Mouse (Mus musculus) MEL (cell line): ENCODE results near the gene Ssc4d. TPM values are rescaled to one million over a fixed set of nuclear protein-coding genes. Genes with fewer than 3 reads are reported as not detected.

Experiments used
- DNase-seq: peaks from one replicate; pipeline ENCODE4 v3.0.0; 2011; ENCODE audit warnings: low read depth, low spot score
- H3K27ac ChIP-seq: 2 replicates; pipeline ENCODE4 v1.5.1; 2012; ENCODE audit warnings: low read depth, mild to moderate bottlenecking, control low read depth, low read length, moderate library complexity; ENCODE audit not compliant: control insufficient read depth
- H3K27me3 ChIP-seq, 2 experiments: fragments of 150-350 bp in 1 of 2; sonication (generic) in 1 of 2; 2 replicates each; pipeline ENCODE4 v1.6.1; 2012; ENCODE audit warnings: low read length in 2 of 2, mild to moderate bottlenecking in 2 of 2, improper control_type of control experiment in 1 of 2, moderate library complexity in 1 of 2; ENCODE audit not compliant: insufficient read depth in 2 of 2, control insufficient read depth in 1 of 2
- H3K36me3 ChIP-seq, 2 experiments: 2 replicates each; pipeline ENCODE4 v1.6.1; 2012 to 2014; ENCODE audit warnings: low read length in 2 of 2, improper control_type of control experiment in 1 of 2, inconsistent platforms in 1 of 2, mild to moderate bottlenecking in 1 of 2; ENCODE audit not compliant: insufficient read depth in 2 of 2, control insufficient read depth in 1 of 2
- H3K4me1 ChIP-seq, 2 experiments: fragments of 150-350 bp in 1 of 2; sonication (generic) in 1 of 2; 2 replicates each; pipeline ENCODE4 v1.6.1; 2012; ENCODE audit warnings: low read length in 2 of 2, improper control_type of control experiment in 1 of 2, mild to moderate bottlenecking in 1 of 2; ENCODE audit not compliant: insufficient read depth in 2 of 2, control insufficient read depth in 1 of 2
- H3K4me3 ChIP-seq, 2 experiments: fragments of 150-350 bp in 1 of 2; sonication (generic) in 1 of 2; 2 replicates each; pipeline ENCODE4 v1.5.1; 2012; ENCODE audit warnings: low read depth in 2 of 2, low read length in 2 of 2, mild to moderate bottlenecking in 2 of 2, moderate library complexity in 2 of 2, control low read depth in 1 of 2, improper control_type of control experiment in 1 of 2; ENCODE audit not compliant: control insufficient read depth in 1 of 2, insufficient read depth in 1 of 2
- H3K79me2 ChIP-seq: 2 replicates; pipeline ENCODE4 v1.6.1; 2012; ENCODE audit warnings: mild to moderate bottlenecking, low read length, moderate library complexity; ENCODE audit not compliant: control insufficient read depth, poor library complexity, insufficient read depth
- H3K9ac ChIP-seq: 2 replicates; pipeline ENCODE4 v1.6.1; 2012; ENCODE audit warnings: low read depth, mild to moderate bottlenecking, control low read depth, low read length, moderate library complexity; ENCODE audit not compliant: control insufficient read depth, poor library complexity, severe bottlenecking
- H3K9me3 ChIP-seq: fragments of 150-350 bp; sonication (generic); replicated peaks from 2 replicates; pipeline ENCODE4 v1.6.1; 2012; ENCODE audit warnings: mild to moderate bottlenecking, low read length, improper control_type of control experiment, moderate library complexity; ENCODE audit not compliant: insufficient read depth
- CHD1 ChIP-seq: IDR thresholded peaks from 2 replicates; pipeline ENCODE4 v1.6.1; 2012; ENCODE audit warnings: low read depth, mild to moderate bottlenecking, inconsistent platforms, low read length, improper control_type of control experiment
- CHD2 ChIP-seq: IDR thresholded peaks from 2 replicates; pipeline ENCODE4 v1.6.1; 2011; ENCODE audit warnings: low read length, improper control_type of control experiment
- CTCF ChIP-seq, 3 experiments: IDR thresholded peaks in 2 of 3; conservative IDR thresholded peaks in 1 of 3; 2 replicates each; pipeline ENCODE4 v1.5.1; 2011 to 2012; ENCODE audit warnings: low read length in 3 of 3, low read depth in 2 of 3, mild to moderate bottlenecking in 2 of 3, improper control_type of control experiment in 1 of 3, inconsistent platforms in 1 of 3, mixed read lengths in 1 of 3, moderate library complexity in 1 of 3; ENCODE audit not compliant: control insufficient read depth in 1 of 3, insufficient read depth in 1 of 3, poor library complexity in 1 of 3, severe bottlenecking in 1 of 3
- EP300 ChIP-seq, 2 experiments: IDR thresholded peaks; 2 replicates each; pipeline ENCODE4 v1.6.1; 2011; ENCODE audit warnings: improper control_type of control experiment in 2 of 2, low read length in 2 of 2, low read depth in 1 of 2, mild to moderate bottlenecking in 1 of 2
- ETS1 ChIP-seq: IDR thresholded peaks from 2 replicates; pipeline ENCODE4 v1.6.1; 2012; ENCODE audit warnings: low read depth, mild to moderate bottlenecking, inconsistent platforms, low read length, improper control_type of control experiment, moderate library complexity
- GATA1 ChIP-seq: IDR thresholded peaks from 2 replicates; pipeline ENCODE4 v1.6.1; 2011; ENCODE audit warnings: low read depth, low read length, improper control_type of control experiment
- HCFC1 ChIP-seq: IDR thresholded peaks from 2 replicates; pipeline ENCODE4 v1.6.1; 2012; ENCODE audit warnings: low read depth, mild to moderate bottlenecking, inconsistent platforms, low read length, improper control_type of control experiment, moderate library complexity
- JUND ChIP-seq: IDR thresholded peaks from 2 replicates; pipeline ENCODE4 v1.6.1; 2011; ENCODE audit warnings: low read depth, mild to moderate bottlenecking, improper control_type of control experiment, low read length
- KAT2A ChIP-seq: conservative IDR thresholded peaks from 2 replicates; pipeline ENCODE4 v1.6.1; 2012; ENCODE audit warnings: low read depth, low read length, improper control_type of control experiment, inconsistent platforms
- MAFK ChIP-seq: IDR thresholded peaks from 2 replicates; pipeline ENCODE4 v1.6.1; 2011; ENCODE audit warnings: low read depth, mild to moderate bottlenecking, low read length, improper control_type of control experiment, borderline replicate concordance
- MAZ ChIP-seq: IDR thresholded peaks from 2 replicates; pipeline ENCODE4 v1.6.1; 2012; ENCODE audit warnings: low read depth, mild to moderate bottlenecking, inconsistent platforms, low read length, improper control_type of control experiment
- NELFE ChIP-seq: IDR thresholded peaks from 2 replicates; pipeline ENCODE4 v1.6.1; 2011; ENCODE audit warnings: low read depth, low read length, improper control_type of control experiment
- RAD21 ChIP-seq: IDR thresholded peaks from 2 replicates; pipeline ENCODE4 v1.6.1; 2011; ENCODE audit warnings: mild to moderate bottlenecking, low read depth, low read length, improper control_type of control experiment
- RCOR1 ChIP-seq: IDR thresholded peaks from 2 replicates; pipeline ENCODE4 v1.6.1; 2012; ENCODE audit warnings: low read depth, mild to moderate bottlenecking, inconsistent platforms, low read length, improper control_type of control experiment
- SIN3A ChIP-seq: IDR thresholded peaks from 2 replicates; pipeline ENCODE4 v1.6.1; 2012; ENCODE audit warnings: low read length, improper control_type of control experiment, inconsistent platforms
- TBP ChIP-seq: IDR thresholded peaks from 2 replicates; pipeline ENCODE4 v1.8.0; 2011; ENCODE audit warnings: low read depth, low read length, improper control_type of control experiment
- TCF12 ChIP-seq: IDR thresholded peaks from 2 replicates; pipeline ENCODE4 v1.6.1; 2014; ENCODE audit warnings: low read depth, mild to moderate bottlenecking, inconsistent platforms, low read length, improper control_type of control experiment, moderate library complexity
- USF2 ChIP-seq, 2 experiments: IDR thresholded peaks; 2 replicates each; pipeline ENCODE4 v1.6.1; 2011 to 2012; ENCODE audit warnings: improper control_type of control experiment in 2 of 2, low read length in 2 of 2, borderline replicate concordance in 1 of 2, inconsistent platforms in 1 of 2, low read depth in 1 of 2, mild to moderate bottlenecking in 1 of 2; ENCODE audit not compliant: insufficient read depth in 1 of 2
- ZC3H11A ChIP-seq: IDR thresholded peaks from 2 replicates; pipeline ENCODE4 v1.6.1; 2012; ENCODE audit warnings: low read depth, mild to moderate bottlenecking, inconsistent platforms, low read length, improper control_type of control experiment
- ZKSCAN1 ChIP-seq: IDR thresholded peaks from 2 replicates; pipeline ENCODE4 v1.6.1; 2012; ENCODE audit warnings: low read depth, mild to moderate bottlenecking, inconsistent platforms, low read length, improper control_type of control experiment, moderate library complexity
- ZMIZ1 ChIP-seq: IDR thresholded peaks from 2 replicates; pipeline ENCODE4 v1.6.1; 2012; ENCODE audit warnings: low read depth, mild to moderate bottlenecking, inconsistent platforms, low read length, improper control_type of control experiment, moderate library complexity
- polyA plus RNA-seq, 2 experiments: library from polyadenylated mRNA; stranded (reverse) in 1 of 2; unstranded in 1 of 2; fragments of >175 nt in 1 of 2; fragments of >200 nt in 1 of 2; gene quantifications; 2 replicates each; pipeline versions ENCODE4 v1.2.1 to v1.2.4; 2012; ENCODE audit warnings: low replicate concordance in 2 of 2, low read depth in 1 of 2; ENCODE audit not compliant: insufficient read length in 2 of 2, insufficient read depth in 1 of 2, missing spikeins in 1 of 2
- total RNA-seq: library from RNA; depleted of rRNA; stranded (reverse); fragments of 300-350 nt; gene quantifications from 2 replicates; pipeline ENCODE4 v1.2.3, GENCODE M21; 2012

Ssc4d gene
- total and polyA plus RNA-seq, 3 experiments = 1.1 to 2.1 TPM; not detected in 1

GRCm38 (mm10) chr5:135923901-135924300 is 50.4 kb downstream of the Ssc4d start:
- no peaks in the 10 kb centered on the region for H3K27me3 ChIP-seq
- no peaks in the 10 kb centered on the region for H3K9me3 ChIP-seq
- no peak for TF ChIP-seq TBP
- no peak for TF ChIP-seq ZKSCAN1
- TF ChIP-seq CHD1 = no peak
- no peak for TF ChIP-seq HCFC1
- no peak for TF ChIP-seq RAD21
- TF ChIP-seq MAZ = no peak
- TF ChIP-seq CTCF (IDR thresholded peaks at IDR 0.05 in 2 of 3, conservative IDR thresholded peaks at IDR 0.05 in 1 of 3; ENCODE audit: control insufficient read depth in 1 of 3, insufficient read depth in 1 of 3, low read depth in 2 of 3, low read length in 3 of 3, poor library complexity in 1 of 3, severe bottlenecking in 1 of 3) = no peak
- no peak for TF ChIP-seq ETS1
- no peak for TF ChIP-seq MAFK
- TF ChIP-seq, all 39 proteins: peak for 0
- peaks cover 78% of the 10 kb centered on the region for H3K79me2 ChIP-seq
- peaks cover 0 to under 1% of the 10 kb centered on the region in 2 experiments; a peak in 1 of 4 replicates for H3K4me1 ChIP-seq
- no peak overlapping the region for H3K9ac ChIP-seq
- DNase-seq = no peak
- no peak overlapping the region for H3K27ac ChIP-seq
- peaks cover 3 to 39% of the 10 kb centered on the region in 2 experiments; a peak in 3 of 4 replicates for H3K36me3 ChIP-seq
- H3K4me3 ChIP-seq = no peak overlapping the region

GRCm38 (mm10) chr5:135919902-135920301 is 54.4 kb downstream of the Ssc4d start:
- DNase-seq = no peak
- H3K27me3 ChIP-seq = no peaks in the 10 kb centered on the region
- no peaks in the 10 kb centered on the region for H3K9me3 ChIP-seq
- H3K4me3 ChIP-seq = no peak overlapping the region
- H3K4me1 ChIP-seq = no peaks in the 10 kb centered on the region; a peak in 1 of 4 replicates
- H3K79me2 ChIP-seq = peaks cover 82% of the 10 kb centered on the region
- H3K36me3 ChIP-seq = peaks cover 7 to 45% of the 10 kb centered on the region in 2 experiments
- no peak overlapping the region for H3K9ac ChIP-seq
- H3K27ac ChIP-seq = no peak overlapping the region
- TF ChIP-seq SIN3A (no peak), ZKSCAN1 (no peak), TCF12 (no peak), RCOR1 (no peak), USF2 (IDR thresholded peaks at IDR 0.05; ENCODE audit: borderline replicate concordance in 1 of 2, insufficient read depth in 1 of 2, low read depth in 1 of 2, low read length in 2 of 2) (no peak), ZC3H11A (no peak), RAD21 (no peak), CTCF (IDR thresholded peaks at IDR 0.05 in 2 of 3, conservative IDR thresholded peaks at IDR 0.05 in 1 of 3; ENCODE audit: control insufficient read depth in 1 of 3, insufficient read depth in 1 of 3, low read depth in 2 of 3, low read length in 3 of 3, poor library complexity in 1 of 3, severe bottlenecking in 1 of 3) (no peak), EP300 (IDR thresholded peaks at IDR 0.05; ENCODE audit: low read depth in 1 of 2, low read length in 2 of 2) (no peak), NELFE (no peak), ZMIZ1 (no peak), CHD2 (no peak), GATA1 (no peak), JUND (no peak), KAT2A (no peak)
